Mouse (Mus musculus) erythroblast, adult 5-6 weeks (primary cell): ENCODE data around the gene Noc3l. TPM values are rescaled to one million over a fixed set of nuclear protein-coding genes. Genes with fewer than 3 reads are reported as not detected.

Source experiments
- ATAC-seq: replicated peaks from 2 replicates; pipeline ENCODE4 v1.8.0; 2016; ENCODE audit warnings: moderate number of reproducible peaks, mild to moderate bottlenecking, moderate TSS enrichment, inconsistent platforms; ENCODE audit not compliant: poor library complexity, low FRiP score, severe bottlenecking
- total RNA-seq, 2 experiments: library from RNA; stranded (forward) in 1 of 2; stranded (reverse) in 1 of 2; fragments of 150-400 nt in 1 of 2; fragments of 200-764, 138-1000 nt in 1 of 2; gene quantifications; 2 replicates each; pipeline versions ENCODE4 v1.2.3 to v1.2.4; 2015 to 2017; ENCODE audit warnings: low replicate concordance in 2 of 2

Gene Noc3l
- total RNA-seq, 2 experiments from 2014 or later = 1.3 to 4.7 TPM

DNA sequence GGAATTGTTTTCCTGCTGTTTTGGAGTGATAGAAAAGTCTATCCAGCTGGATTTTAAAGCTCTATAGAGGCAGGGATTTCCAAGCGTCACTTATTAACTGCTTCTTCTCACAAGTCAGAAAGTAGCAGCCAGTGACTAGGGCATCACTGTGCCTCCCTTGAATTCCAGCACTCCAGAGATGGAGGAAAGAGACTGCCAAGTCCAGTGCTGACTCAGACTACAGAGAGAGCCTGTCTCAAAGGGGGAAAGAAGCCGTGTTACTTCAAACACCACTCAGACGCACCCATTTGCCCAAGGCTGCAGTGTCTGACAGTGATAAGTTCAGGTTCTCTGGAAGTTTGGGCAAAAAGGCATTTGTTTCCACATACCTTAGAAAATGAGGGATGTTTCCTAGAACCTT lies 58.6 kb downstream of the Noc3l start:
- no peak for ATAC-seq

DNA sequence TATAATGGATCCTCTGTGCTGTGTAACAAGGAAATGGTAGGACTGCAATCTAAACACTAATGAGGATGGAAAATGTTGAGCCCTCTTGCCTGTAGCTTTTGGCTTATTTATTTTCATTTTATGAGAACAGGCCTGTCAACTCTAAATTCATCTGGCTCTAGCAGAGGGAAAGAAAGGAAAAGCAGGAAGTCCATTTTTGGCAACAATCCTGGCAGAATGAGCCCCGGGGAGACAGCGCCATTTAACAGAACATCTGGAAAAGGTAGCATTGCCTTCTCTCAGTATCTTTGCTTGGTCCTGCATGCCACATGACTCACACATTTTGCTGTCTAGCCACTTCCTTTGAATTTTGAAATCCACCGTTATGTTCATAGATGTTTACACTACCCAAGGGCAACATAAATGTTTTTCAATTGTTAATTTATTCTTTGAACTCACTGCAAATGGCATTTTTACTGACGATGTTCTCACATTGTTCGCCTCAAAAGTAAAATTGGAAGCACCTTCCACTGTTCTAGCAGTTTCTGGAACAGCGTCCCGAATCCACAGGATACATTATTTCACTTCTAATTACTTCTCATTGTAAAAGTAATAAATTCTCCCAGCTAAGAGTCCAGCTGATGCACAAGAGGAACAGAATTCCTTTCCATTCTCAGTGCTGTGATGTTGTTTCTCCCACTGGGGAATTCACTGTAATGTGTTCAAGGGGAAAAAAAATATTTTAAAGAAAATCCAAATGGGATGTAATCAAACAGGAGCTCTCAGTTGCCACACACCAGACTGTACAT lies 60.2 kb downstream of the Noc3l start:
- ATAC-seq = no peak

GRCm38 (mm10) chr19:38758056-38758455 lies 61.0 kb downstream of the Noc3l start:
- no peak for ATAC-seq

- no peak for ATAC-seq
These were observed 61.9 kb downstream of the Noc3l start for GRCm38 (mm10) chr19:38757161-38757560.

GRCm38 (mm10) chr19:38750192-38750591 lies 68.8 kb downstream of the Noc3l start:
- no peak for ATAC-seq

GRCm38 (mm10) chr19:38746492-38747014 lies 72.5 kb downstream of the Noc3l start:
- ATAC-seq = no peak

GRCm38 (mm10) chr19:38745810-38746491 lies 73.1 kb downstream of the Noc3l start:
- no peak for ATAC-seq

DNA sequence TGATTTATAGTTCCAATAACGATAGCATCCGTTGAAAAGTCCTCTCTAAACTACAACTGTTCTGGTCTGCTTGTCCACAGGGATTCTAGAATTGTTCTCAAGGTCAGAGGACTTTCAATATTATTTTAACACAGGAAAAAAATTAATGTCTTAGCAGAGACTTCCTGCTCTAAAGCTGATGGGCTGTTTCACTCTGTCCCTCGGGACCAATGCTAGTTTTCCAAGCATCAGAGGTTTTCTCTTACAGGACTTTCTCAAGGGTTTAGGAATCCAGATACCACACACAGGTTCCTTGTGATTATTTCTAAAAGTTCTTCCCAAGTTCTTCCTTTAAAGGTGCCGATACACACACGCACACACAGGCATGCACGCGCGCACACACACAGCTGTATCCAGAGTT lies 74.5 kb downstream of the Noc3l start:
- ATAC-seq = no peak

Other genes starting within 250 kb of the Noc3l start
- gene Tbc1d12, start 17.3 kb upstream of the Noc3l start, total RNA-seq (2015; ENCODE audit: low replicate concordance) = 0.42 and 2.1 TPM in 2 replicates
- gene Tbc1d12, start 17.3 kb upstream of the Noc3l start, total RNA-seq (2017; ENCODE audit: low replicate concordance) = 1.4 and 2.4 TPM in 2 replicates
- 11.0 and 23.0 TPM in 2 replicates for gene Hells, start 111.7 kb upstream of the Noc3l start, total RNA-seq (2015; ENCODE audit: low replicate concordance)
- gene Hells, start 111.7 kb upstream of the Noc3l start, total RNA-seq (2017; ENCODE audit: low replicate concordance) = 13.5 and 15.9 TPM in 2 replicates
- gene Cyp2c55, start 187.8 kb upstream of the Noc3l start, total RNA-seq (2015; ENCODE audit: low replicate concordance) = not detected in 2 replicates
- gene Cyp2c55, start 187.8 kb upstream of the Noc3l start, total RNA-seq (2017; ENCODE audit: low replicate concordance) = not detected in 2 replicates
- not detected in 2 replicates for gene Cyp2c65, start 241.8 kb upstream of the Noc3l start, total RNA-seq (2015; ENCODE audit: low replicate concordance)
- not detected in 2 replicates for gene Cyp2c65, start 241.8 kb upstream of the Noc3l start, total RNA-seq (2017; ENCODE audit: low replicate concordance)